Mouse (Mus musculus) kidney, embryonic 16.5 days (tissue): ENCODE measurements at regions not wholly inside any gene's neighbourhood (a gene's known extent, or its start where the extent isn't known, plus 50 kb on each side); places are given as distances from the start of the nearest gene placed in this dataset.

Source experiments
- ATAC-seq: fragments of 200-750 bp; cut with Nextera tagmentation; 2 replicates; pipeline ENCODE4 v1.8.0; 2017; ENCODE audit warnings: moderate TSS enrichment; ENCODE audit not compliant: low FRiP score, low TSS enrichment
- H3K27ac ChIP-seq: fragments of 300-500 bp; sonication (generic); 2 replicates; pipeline ENCODE4 v1.5.1; 2014; ENCODE audit warnings: low read length
- H3K27me3 ChIP-seq: fragments of 300-500 bp; sonication (generic); 2 replicates; pipeline ENCODE4 v1.6.1; 2014; ENCODE audit warnings: low read length, control low read depth, mixed read lengths; ENCODE audit not compliant: insufficient read depth
- H3K36me3 ChIP-seq: fragments of 300-500 bp; sonication (generic); 2 replicates; pipeline ENCODE4 v1.6.1; 2014; ENCODE audit warnings: low read length, control low read depth, mixed read lengths; ENCODE audit not compliant: insufficient read depth
- H3K4me1 ChIP-seq: fragments of 300-500 bp; sonication (generic); 2 replicates; pipeline ENCODE4 v1.6.1; 2014; ENCODE audit warnings: low read length, control low read depth, mixed read lengths; ENCODE audit not compliant: insufficient read depth
- H3K4me2 ChIP-seq: fragments of 300-500 bp; sonication (generic); replicated peaks from 2 replicates; pipeline ENCODE4 v1.6.1; 2014; ENCODE audit warnings: low read depth, low read length
- H3K4me3 ChIP-seq: fragments of 300-500 bp; sonication (generic); 2 replicates; pipeline ENCODE4 v1.5.1; 2014; ENCODE audit warnings: mild to moderate bottlenecking, low read length
- H3K9ac ChIP-seq: fragments of 300-500 bp; sonication (generic); replicated peaks from 2 replicates; pipeline ENCODE4 v1.6.1; 2014; ENCODE audit warnings: low read length
- H3K9me3 ChIP-seq: fragments of 300-500 bp; sonication (generic); 2 replicates; pipeline ENCODE4 v1.6.1; 2016; ENCODE audit warnings: low read length, control low read depth
- WGBS: fragments of 180-500 bp; shearing (Covaris S2); extraction: QIAGEN DNeasy Blood & Tissue Kit; methylation state at CpG from one replicate; pipeline ENCODE4 v1.1.7; 2014; 5-methylcytosine and 5-hydroxymethylcytosine counted together

DNA sequence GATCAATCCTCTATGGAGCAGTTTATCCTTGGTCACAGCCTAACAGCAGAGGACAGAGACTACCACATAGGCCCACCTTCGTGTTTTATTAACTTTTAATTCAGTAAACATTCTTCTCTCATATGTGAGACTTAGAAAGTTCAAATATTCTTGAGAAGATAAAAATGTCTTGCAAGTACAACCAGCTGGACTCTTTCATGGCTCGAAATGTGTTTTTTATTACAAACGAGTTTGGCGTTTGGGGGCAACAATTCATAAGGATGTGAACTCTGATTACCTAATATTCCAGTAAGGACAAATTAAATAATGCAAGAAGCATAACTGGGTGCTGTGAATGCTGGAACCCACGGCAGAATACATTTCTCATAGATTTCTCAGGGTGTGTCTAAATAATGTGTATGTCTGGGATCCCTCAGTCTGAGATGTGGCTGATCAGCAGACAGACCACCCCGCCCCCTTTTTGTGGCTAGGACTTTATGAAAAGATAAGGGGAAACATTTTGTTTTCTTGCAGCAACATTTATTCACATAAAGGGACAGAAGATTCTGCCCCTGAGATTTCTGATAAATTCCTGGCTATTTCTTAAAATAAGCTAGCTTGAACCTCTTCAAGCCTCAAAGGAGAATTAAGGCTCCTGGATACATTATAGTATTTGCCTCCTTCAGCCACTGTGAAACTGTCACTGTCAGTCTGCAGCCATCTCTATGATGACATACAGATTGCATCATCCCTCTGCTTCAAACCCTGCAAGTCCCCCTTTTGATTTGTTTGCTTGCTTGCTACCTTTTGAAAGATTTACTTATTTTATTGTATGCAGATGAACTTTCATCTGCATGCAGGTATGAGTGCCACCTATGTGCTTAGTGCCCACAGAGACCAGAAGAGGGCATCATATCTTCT is 69.2 kb upstream of the Gucy1a1 start:
- 66% methylated on average over 6 of the region's 6 CpGs for WGBS
- ATAC-seq = 0 out of 2 replicates have a peak, but pooled peaks have one; percentile 63

DNA sequence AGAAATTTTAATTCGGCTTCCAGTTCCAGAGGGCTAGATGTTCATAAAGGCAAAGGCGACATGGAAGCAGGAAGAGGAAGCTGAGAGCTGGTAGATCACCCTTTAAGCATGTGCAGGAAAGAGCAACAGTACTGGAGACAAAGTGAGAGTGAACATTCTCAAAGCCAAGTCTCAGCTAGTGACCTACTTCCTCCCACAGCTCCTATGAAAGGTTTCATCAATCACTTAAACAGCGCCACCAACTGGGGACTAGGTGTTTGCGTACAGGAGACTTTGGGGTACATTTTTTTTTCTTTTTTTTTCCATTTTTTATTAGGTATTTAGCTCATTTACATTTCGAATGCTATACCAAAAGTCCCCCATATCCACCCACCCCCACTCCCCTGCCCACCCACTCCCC is 61.7 kb upstream of the Gucy1a1 start:
- 89% methylated on average over 5 of the region's 5 CpGs for WGBS
- H3K4me2 ChIP-seq = no peak overlapping the region

More for the DNA sequence above, 69.2 kb upstream of the Gucy1a1 start:
- Histone ChIP-seq H3K27me3 (no peaks in the 10 kb centered on the region), H3K9me3 (no peaks in the 10 kb centered on the region), H3K4me3 (no peak overlapping the region), H3K36me3 (no peaks in the 10 kb centered on the region), H3K4me2 (no peak overlapping the region), H3K4me1 (no peaks in the 10 kb centered on the region), H3K9ac (no peak overlapping the region), H3K27ac (peak overlapping the region; percentile 65)

More for the DNA sequence above, 61.7 kb upstream of the Gucy1a1 start:
- no peaks in the 10 kb centered on the region; the same call in 1 of the 2 replicates for H3K9me3 ChIP-seq
- H3K27ac ChIP-seq = no peak overlapping the region
- no peak overlapping the region for H3K9ac ChIP-seq
- ATAC-seq = no peak
- no peak overlapping the region for H3K4me3 ChIP-seq
- H3K36me3 ChIP-seq = no peaks in the 10 kb centered on the region
- no peaks in the 10 kb centered on the region for H3K4me1 ChIP-seq
- no peaks in the 10 kb centered on the region for H3K27me3 ChIP-seq
